Mouse (Mus musculus) C2C12 (cell line): ENCODE results near the gene Kifc5b.

Source experiments
- CTCF ChIP-seq: IDR thresholded peaks from one replicate; pipeline ENCODE4 v1.5.1; 2011; ENCODE audit not compliant: control insufficient read depth, insufficient read depth, insufficient read length
- USF1 ChIP-seq: IDR thresholded peaks from one replicate; pipeline ENCODE4 v1.6.1; 2011; ENCODE audit warnings: low read depth, mild to moderate bottlenecking, control low read depth, moderate library complexity

- TF ChIP-seq CTCF (no peak), USF1 (no peak)
Measured at GRCm38 (mm10) chr17:26936921-26937695, 20.2 kb downstream of the Kifc5b start.
